Comparison of ENCODE assay signal across 27 mouse cellular contexts in genomic region chr16:39579621-39580020, GRCm38 (mm10).
"Had no signal": no experiment of that assay in that cellular context is flagged by ENCODE, and none has a peak within 500 bp of the region (broad histone marks: within the 10 kb centered on the region; RNA-seq: fewer than 3 reads in every experiment).

No protein-coding gene starts in this region.

- H3K9ac ChIP-seq: heart, embryonic 13.5 days; heart, embryonic 15.5 days; hindbrain, embryonic 13.5 days; hindbrain, embryonic 15.5 days; kidney, embryonic 15.5 days; limb, embryonic 13.5 days; limb, embryonic 15.5 days; liver, embryonic 12.5 days; liver, embryonic 14.5 days had no signal

- ATAC-seq: hindbrain, postnatal 0 days; intestine, embryonic 16.5 days; liver, embryonic 12.5 days had no signal

- H3K27ac ChIP-seq: heart, adult 2 months; heart, embryonic 13.5 days; heart, embryonic 15.5 days; hindbrain, embryonic 13.5 days; hindbrain, embryonic 15.5 days; hindbrain, postnatal 0 days; kidney, embryonic 15.5 days; kidney, postnatal 0 days; limb, embryonic 13.5 days; limb, embryonic 15.5 days; liver, embryonic 12.5 days; liver, embryonic 14.5 days had no signal

- DNase-seq: gastrocnemius, postnatal 14 days; gastrocnemius, postnatal 36 days; heart, adult 11 months; heart, adult 2 months; heart, postnatal 14 days; heart, postnatal 36 days; kidney, adult 11 months; kidney, adult 2 months; kidney, adult 9 months; kidney, postnatal 14 days; kidney, postnatal 36 days; layer of hippocampus, adult 9-11 months; layer of hippocampus, postnatal 36 days; left cerebral cortex, postnatal 4 days had no signal

- H3K4me3 ChIP-seq: heart, adult 2 months; heart, embryonic 13.5 days; heart, embryonic 15.5 days; hindbrain, embryonic 13.5 days; hindbrain, embryonic 15.5 days; kidney, embryonic 15.5 days; limb, embryonic 13.5 days; limb, embryonic 15.5 days; liver, embryonic 12.5 days had no signal

- H3K27me3 ChIP-seq: heart, embryonic 13.5 days; heart, embryonic 15.5 days; hindbrain, embryonic 13.5 days; hindbrain, embryonic 15.5 days; kidney, embryonic 15.5 days; limb, embryonic 13.5 days; limb, embryonic 15.5 days; liver, embryonic 12.5 days had no signal

- H3K4me1 ChIP-seq: heart, embryonic 13.5 days; heart, embryonic 15.5 days; hindbrain, embryonic 13.5 days; hindbrain, embryonic 15.5 days; kidney, embryonic 15.5 days; limb, embryonic 13.5 days; limb, embryonic 15.5 days; liver, embryonic 12.5 days had no signal

- H3K36me3 ChIP-seq: heart, embryonic 13.5 days; heart, embryonic 15.5 days; hindbrain, embryonic 13.5 days; hindbrain, embryonic 15.5 days; kidney, embryonic 15.5 days; limb, embryonic 13.5 days; limb, embryonic 15.5 days; liver, embryonic 12.5 days had no signal

- H3K4me2 ChIP-seq: heart, embryonic 11.5 days; heart, embryonic 13.5 days; heart, embryonic 15.5 days; hindbrain, embryonic 13.5 days; hindbrain, embryonic 15.5 days; kidney, embryonic 15.5 days; limb, embryonic 13.5 days; limb, embryonic 15.5 days; liver, embryonic 12.5 days had no signal

- H3K9me3 ChIP-seq: heart, embryonic 13.5 days; heart, embryonic 15.5 days; hindbrain, embryonic 13.5 days; hindbrain, embryonic 15.5 days; kidney, embryonic 15.5 days; limb, embryonic 13.5 days; limb, embryonic 15.5 days; liver, embryonic 12.5 days had no signal
